Mouse (Mus musculus): ENCODE data around the gene Leo1.

- TF ChIP-seq GATA1 (IDR thresholded peaks at IDR 0.05; ENCODE audit: low read length) (no peak), TAL1 (IDR thresholded peaks at IDR 0.05; ENCODE audit: low read length) (no peak)
These were observed 33.5 kb upstream of the Leo1 start for GRCm38 (mm10) chr9:75407803-75408202.
